Mouse (Mus musculus): ENCODE results near the gene Sim2. TPM values are rescaled to one million over a fixed set of nuclear protein-coding genes. Genes with fewer than 3 reads are reported as not detected.
A peak's percentile ranks its signal among the peaks of the same experiment; 100 is the strongest.

The Sim2 gene
- total RNA-seq, 1 experiment from 2014 or later = not detected

DNA sequence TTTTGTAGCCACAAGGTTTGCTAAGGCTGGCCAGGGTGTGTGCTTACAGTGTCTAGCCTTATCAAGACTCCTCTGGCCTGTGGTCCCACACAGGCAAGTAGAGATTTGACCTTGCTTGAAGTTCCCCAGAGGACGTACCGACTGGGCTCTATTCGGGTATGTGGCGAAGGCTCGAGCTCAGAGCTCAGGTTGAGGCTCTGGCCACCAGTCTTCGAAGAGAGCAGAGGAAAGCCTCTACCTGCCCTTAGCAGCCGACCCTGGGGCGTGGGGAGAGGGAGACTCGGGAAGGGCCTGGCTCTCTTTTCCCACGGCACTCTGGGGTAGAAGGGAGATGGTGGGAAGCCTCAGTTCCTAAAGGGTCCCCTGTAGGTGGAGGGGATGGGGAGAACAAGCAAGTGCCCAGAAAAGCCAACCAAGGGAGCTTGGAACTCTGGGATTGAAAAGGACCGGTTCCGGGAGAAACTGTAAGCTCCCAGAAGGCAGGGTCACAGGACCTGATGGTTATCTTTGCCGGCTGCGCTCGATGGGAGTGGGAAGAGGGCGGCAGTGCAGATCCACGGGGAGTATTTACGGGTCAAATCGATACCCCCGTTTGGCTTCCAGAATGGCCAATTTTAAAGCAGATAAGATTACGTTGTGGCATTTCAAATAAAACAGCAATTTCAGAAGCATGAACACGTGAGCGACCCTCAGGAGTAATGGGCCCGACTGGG, 8.6 kb downstream of the Sim2 start:
- no peak for ATAC-seq (replicated peaks; ENCODE audit: low read depth, poor library complexity, severe bottlenecking)

DNA sequence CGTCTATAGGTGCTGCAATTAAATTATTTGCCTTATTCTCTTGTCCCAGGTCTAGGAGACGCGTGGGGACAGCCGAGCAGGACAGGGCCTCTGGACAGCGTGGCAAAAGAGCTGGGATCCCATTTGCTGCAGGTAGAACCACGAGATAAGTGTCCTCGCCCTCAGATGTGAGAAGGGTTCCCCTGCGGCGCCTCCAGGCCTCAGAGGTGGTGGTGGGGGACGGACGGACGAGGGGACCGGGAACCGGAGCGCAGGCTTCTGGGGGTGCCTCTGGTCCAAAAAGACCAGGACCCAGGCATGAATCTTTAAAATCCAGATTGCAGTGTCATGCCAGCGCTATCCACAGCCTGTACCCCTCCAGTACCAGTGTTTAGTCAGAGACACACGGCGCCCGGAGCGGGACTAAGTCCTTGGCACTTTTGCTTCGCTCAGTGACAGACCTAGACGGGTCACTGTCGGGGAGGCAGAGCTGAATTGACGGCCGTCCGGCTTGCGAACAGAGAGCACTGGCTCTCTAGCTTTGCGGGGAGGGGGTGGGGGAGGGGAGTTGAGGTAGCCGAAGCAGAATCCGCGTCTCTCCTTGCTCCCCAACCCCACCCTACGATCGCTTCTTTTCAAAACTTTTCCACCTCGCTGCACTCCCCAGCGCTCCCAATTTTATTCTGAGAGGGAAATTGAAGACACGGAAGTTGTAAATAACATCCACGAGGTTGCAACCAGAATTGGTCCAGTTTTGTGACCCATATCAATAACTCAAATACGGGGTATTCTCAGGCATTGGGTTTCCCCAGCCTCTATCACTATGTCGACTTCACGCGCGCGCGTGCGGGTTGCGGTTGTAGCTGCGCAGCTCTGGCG, 9.7 kb downstream of the Sim2 start:
- 0 out of 2 replicates have a peak, but pooled peaks have one; percentile 13 for ATAC-seq (replicated peaks; ENCODE audit: low read depth, poor library complexity, severe bottlenecking)

DNA sequence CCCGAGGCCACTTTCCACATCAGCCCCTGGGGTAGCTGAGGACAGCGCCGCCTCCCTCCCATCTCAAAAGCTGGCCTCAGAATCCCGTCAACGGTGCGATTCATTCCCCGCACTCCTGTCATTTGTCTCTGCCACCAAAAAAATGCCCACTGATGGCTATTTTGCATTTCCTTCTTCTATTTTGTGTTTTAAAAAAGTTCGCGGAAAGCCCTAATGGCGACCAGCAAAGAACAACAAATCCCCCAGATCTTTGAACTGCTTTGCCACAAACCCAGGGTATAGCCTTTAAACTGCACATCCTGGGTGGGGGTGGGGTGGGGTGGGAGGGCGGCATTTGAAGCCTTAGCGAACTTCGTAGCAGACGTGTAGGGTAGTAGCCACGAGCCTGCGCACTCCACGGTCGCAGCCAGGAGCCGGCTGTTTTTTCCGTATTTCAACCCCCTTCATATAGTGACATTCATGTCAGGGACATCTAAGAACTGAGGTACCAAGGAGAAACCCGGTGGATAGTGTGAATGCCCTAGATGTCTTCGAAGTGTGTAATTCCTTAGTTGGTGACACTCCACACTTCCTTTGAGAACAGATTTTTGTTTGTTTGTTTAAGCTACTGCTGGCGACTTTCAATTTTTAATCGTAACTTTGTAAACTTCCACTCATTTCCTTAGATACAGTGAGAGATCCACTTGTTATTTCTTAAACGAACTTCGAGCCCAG, 10.5 kb downstream of the Sim2 start:
- ATAC-seq (replicated peaks; ENCODE audit: low read depth, poor library complexity, severe bottlenecking) = no peak

GRCm38 (mm10) chr16:94096479-94096878, 11.7 kb downstream of the Sim2 start:
- no peak for ATAC-seq (replicated peaks; ENCODE audit: low read depth, poor library complexity, severe bottlenecking)

- no peak for ATAC-seq (replicated peaks; ENCODE audit: low read depth, poor library complexity, severe bottlenecking)
Observed at GRCm38 (mm10) chr16:94097724-94098455, 13.2 kb downstream of the Sim2 start.

- ATAC-seq (replicated peaks; ENCODE audit: low read depth, poor library complexity, severe bottlenecking) = 0 out of 2 replicates have a peak, but pooled peaks have one; percentile 47
Observed at GRCm38 (mm10) chr16:94113160-94113559, 28.4 kb downstream of the Sim2 start.

DNA sequence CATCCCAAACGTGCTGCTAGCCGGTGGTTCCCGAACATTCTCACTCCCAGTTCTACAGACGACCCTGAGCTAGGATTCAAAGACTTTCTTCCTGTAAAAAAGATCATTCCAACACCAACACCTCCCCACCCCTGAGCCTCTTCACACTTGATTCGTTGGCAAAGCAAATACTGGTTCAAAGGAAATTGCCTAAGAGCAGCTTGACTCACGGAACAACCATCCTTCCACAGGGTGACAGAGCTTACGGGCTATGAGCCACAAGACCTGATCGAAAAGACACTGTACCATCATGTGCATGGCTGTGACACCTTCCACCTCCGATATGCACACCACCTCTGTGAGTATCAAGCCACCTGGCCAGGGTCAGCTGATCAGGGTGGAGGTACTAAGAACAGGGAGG, 30.0 kb downstream of the Sim2 start:
- ATAC-seq (replicated peaks; ENCODE audit: low read depth, poor library complexity, severe bottlenecking) = no peak

DNA sequence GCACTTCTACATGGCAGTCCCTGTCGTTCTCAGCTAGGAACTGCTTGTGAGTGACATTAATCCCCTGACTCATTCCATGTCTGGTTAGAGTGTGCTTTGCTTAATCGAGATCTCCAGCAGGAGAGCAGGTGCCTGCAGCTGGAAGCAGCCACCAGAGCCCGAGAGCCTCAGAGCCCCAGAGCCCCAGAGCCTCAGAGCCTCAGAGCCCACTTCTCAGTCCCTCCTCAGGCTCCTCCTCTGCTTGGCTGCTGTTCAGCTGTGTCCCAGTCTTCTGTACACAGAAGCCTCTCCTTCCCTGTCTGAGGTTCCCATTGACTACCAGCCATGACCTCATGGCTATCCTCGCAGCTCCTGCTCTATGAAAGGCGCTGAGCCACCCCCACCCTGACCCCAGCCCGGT, 32.6 kb downstream of the Sim2 start:
- ATAC-seq (replicated peaks; ENCODE audit: low read depth, poor library complexity, severe bottlenecking) = no peak

DNA sequence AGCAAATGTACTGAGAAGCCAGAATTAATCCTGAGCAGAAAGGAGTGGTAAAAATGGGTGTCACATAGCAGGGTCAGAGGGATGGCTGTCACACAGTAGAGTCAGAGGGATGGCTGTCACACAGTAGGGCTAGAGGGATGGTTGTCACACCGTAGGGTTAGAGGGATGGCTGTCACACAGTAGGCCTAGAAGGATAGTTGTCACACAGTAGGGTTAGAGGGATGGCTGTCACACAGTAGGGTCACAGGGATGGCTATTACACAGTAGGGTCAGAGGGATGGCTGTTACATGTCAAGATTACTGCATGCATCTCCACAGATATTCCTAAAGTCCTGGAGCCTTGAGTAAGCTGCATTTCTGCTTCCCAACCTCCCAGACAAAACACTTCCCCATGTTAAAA, 33.7 kb downstream of the Sim2 start:
- no peak for ATAC-seq (replicated peaks; ENCODE audit: low read depth, poor library complexity, severe bottlenecking)

- ATAC-seq (replicated peaks; ENCODE audit: low read depth, poor library complexity, severe bottlenecking) = peak; percentile 33
Observed at GRCm38 (mm10) chr16:94122347-94122746, 37.6 kb downstream of the Sim2 start.

- ATAC-seq (replicated peaks; ENCODE audit: low read depth, poor library complexity, severe bottlenecking) = no peak
Observed at GRCm38 (mm10) chr16:94123247-94123646, 38.5 kb downstream of the Sim2 start.

DNA sequence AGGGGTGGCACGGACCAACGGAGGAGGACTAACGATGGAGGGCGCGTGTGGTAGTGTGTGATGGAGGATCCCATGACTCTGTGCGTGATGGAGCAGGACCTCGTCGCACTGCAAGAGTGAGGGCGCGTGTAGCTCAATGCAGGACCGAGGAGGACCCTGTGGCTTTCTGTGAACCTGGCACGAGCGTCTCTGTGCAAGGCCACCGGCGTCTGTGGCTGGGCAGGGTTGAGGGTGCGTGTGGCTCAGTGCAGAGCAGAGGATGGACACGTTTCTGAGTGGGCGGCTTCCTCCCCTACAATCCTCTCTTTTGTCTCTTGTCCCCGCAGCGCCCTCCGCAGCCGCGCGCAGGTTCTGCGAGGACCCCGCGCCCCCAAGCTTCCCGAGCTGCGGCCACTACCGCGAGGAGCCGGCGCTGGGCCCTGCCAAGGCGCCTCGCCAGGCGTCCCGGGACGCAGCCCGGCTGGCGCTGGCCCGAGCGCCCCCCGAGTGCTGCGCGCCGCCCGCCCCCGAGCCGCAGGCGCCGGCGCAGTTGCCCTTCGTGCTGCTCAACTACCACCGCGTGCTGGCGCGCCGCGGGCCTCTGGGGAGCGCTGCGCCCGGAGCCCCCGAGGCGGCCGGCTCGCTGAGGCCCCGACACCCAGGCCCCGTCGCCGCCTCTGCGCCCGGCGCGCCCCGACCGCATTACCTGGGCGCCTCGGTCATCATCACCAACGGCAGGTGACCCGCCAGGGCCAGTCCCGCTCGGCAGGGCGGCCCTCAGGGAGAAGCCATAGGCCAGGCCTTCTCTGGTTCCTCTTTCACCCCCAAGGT, 40.6 kb downstream of the Sim2 start:
- 0 out of 2 replicates have a peak, but pooled peaks have one; percentile 23 for ATAC-seq (replicated peaks; ENCODE audit: low read depth, poor library complexity, severe bottlenecking)

GRCm38 (mm10) chr16:94126200-94126599, 41.5 kb downstream of the Sim2 start:
- ATAC-seq (replicated peaks; ENCODE audit: low read depth, poor library complexity, severe bottlenecking) = no peak

DNA sequence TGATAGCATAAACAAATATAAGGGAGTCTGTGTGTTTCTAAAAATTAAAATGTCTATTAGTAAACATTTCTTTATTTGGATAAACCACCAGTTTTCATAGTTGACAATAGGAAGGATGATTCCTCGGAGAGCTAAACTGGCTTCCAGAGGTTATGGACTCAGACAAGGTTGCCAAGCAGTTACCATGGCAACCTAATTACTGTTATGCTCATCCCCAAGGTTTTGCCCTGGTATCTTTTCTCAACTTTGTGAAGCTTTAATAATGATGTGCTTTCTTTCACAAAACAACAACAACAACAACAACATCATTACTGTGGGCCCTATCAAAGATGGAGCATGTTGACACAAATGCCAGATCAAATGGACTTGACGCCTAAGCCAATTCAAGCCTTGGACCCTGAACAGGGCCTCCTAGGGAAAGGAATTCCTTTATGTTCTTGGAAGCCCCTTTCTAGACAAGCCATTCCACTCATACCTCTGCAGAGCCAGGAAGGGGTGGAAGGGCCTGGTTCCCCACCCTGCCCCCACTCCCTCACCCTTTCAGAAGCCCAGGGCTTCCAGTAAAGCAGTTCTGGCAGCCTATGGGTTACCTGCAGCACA, 43.6 kb downstream of the Sim2 start:
- no peak for ATAC-seq (replicated peaks; ENCODE audit: low read depth, poor library complexity, severe bottlenecking)

DNA sequence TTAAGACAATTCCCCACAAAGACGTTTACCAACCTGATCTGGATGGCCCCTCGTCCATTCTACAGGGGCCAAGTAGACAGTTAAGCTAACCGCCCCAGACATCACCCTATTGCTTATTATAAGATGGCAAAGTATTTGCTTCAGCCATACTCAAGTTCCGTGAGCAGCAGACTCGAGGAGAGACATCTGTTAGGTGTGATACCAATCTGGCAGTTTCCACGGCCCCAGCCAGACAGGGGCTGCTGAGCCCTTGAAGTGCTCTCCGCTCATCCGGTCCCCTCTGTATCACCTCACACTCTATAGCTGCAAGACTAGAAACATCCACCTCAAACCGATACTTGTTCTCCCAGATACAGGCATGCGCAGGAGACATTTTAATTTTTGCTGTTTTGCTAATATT, 49.5 kb downstream of the Sim2 start:
- ATAC-seq (replicated peaks; ENCODE audit: low read depth, poor library complexity, severe bottlenecking) = no peak

DNA sequence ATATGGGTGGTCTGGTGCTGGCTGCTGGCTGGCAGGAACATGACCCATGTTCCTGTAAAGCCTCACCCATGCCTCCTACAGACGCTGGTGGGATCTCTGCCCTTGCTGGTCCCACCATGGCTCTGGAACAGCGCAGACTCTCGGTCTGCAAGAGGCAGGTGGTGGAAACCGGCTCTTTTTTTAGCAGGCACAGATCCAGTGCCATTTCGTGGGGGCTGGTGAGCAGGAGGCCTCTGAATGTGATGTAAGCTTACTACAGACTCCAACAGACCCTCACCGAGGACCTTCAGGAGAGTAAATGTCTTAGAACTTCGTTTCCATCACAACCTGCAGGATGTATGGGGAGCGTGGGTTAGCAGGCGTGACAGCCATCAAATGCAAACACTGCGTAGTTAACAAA, 56.0 kb downstream of the Sim2 start:
- no peak for ATAC-seq (replicated peaks; ENCODE audit: low read depth, poor library complexity, severe bottlenecking)

GRCm38 (mm10) chr16:94143325-94143724, 58.6 kb downstream of the Sim2 start:
- ATAC-seq (replicated peaks; ENCODE audit: low read depth, poor library complexity, severe bottlenecking) = no peak

DNA sequence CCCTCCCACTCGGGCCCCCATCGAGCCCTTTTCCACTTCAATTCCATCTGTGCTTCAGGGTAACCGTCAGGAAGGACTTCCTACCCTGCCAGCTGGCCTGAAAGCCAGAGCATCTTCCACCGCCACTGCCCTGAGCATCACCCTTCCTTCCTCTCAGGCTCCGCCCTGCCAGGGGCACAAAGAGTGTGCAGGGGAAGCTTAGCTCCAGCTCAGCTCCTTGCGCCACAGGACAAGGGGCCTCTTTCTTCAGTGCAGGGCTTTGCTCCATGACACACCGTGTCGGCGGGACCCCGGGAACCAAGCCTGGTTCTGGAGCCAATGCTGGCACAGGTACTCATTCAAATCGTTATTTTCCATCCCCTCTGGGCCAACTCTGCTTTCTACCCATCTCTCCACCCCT, 63.4 kb downstream of the Sim2 start:
- peak; percentile 46 for ATAC-seq (replicated peaks; ENCODE audit: low read depth, poor library complexity, severe bottlenecking)
